14 mouse cellular contexts compared by ENCODE assay signal in the genomic region with DNA sequence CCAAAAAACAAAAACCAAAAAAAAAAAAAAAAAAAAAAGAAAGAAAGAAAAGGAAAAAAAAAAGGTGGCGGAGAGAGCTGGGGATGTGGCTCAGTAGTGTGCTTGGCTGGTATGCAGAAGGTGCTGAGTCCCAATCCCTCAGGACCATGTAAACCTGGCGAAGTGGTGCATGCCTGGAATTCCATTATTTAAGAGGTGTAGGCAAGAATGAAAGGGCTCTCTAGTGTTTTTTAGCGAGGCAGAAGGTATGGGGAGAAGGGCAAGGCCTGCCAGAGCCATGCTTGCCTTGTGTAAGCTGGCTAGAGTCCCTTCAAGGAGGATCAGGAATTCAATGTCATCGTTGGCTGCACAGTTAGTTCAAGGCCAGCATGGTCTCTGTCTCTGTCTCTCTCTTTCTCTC. TPM values are rescaled to one million over a fixed set of nuclear protein-coding genes. Genes with fewer than 3 reads are reported as not detected.
DNase-seq lines count a peak whose midpoint lies in the region; ATAC-seq and TF ChIP-seq lines count a peak whose summit lies in the region.
"Had no signal": no experiment of that assay in that cellular context is flagged by ENCODE, and none has a peak within 500 bp of the region (broad histone marks: within the 10 kb centered on the region; RNA-seq: fewer than 3 reads in every experiment).

No protein-coding gene starts in this region.

- ATAC-seq in heart, embryonic 15.5 days (replicated peaks; ENCODE audit: insufficient number of reproducible peaks, insufficient read depth, low FRiP score, low read depth): no peak
- no peak for ATAC-seq in intestine, embryonic 14.5 days (replicated peaks; ENCODE audit: low FRiP score, low TSS enrichment, low read depth)
- no peak for ATAC-seq in CD4-positive, CD25-positive, alpha-beta regulatory T cell, adult 4 months
- ATAC-seq in forebrain, embryonic 11.5 days (replicated peaks; ENCODE audit: low FRiP score): no peak

- no peak for DNase-seq in heart, postnatal 14 days
- no peak for DNase-seq in MEL (ENCODE audit: low read depth, low spot score)
- no peak for DNase-seq in intestine, embryonic 14.5 days (ENCODE audit: low spot score)
- DNase-seq in lung, postnatal 25 days (ENCODE audit: low spot score): peak; percentile 68
- no peak for DNase-seq in forebrain, embryonic 11.5 days (ENCODE audit: low spot score)
- DNase-seq in thymus, postnatal 4 days: no peak
- DNase-seq: cerebellum, postnatal 10 days had no signal

- H3K4me3 ChIP-seq in heart, embryonic 15.5 days: no peak overlapping the region
- peak overlapping the region; percentile 55 to 63 for H3K4me3 ChIP-seq in MEL (ENCODE audit: control insufficient read depth in 1 of 2, insufficient read depth in 1 of 2, low read depth in 2 of 2, low read length in 2 of 2)
- no peak overlapping the region for H3K4me3 ChIP-seq in intestine, embryonic 14.5 days (ENCODE audit: low read depth, low read length)
- no peak overlapping the region for H3K4me3 ChIP-seq in forebrain, embryonic 11.5 days (ENCODE audit: low read depth, low read length)
- H3K4me3 ChIP-seq: forebrain, embryonic 12.5 days; neural tube, embryonic 12.5 days had no signal

- H3K9me3 ChIP-seq in heart, embryonic 15.5 days (replicated peaks): no peaks in the 10 kb centered on the region
- H3K9me3 ChIP-seq in MEL (replicated peaks; ENCODE audit: insufficient read depth, low read length): no peaks in the 10 kb centered on the region
- no peaks in the 10 kb centered on the region for H3K9me3 ChIP-seq in intestine, embryonic 14.5 days (ENCODE audit: control insufficient read depth, low read length)
- no peaks in the 10 kb centered on the region; the same call in 1 of the 2 replicates for H3K9me3 ChIP-seq in forebrain, embryonic 11.5 days (ENCODE audit: control insufficient read depth, low read length)
- H3K9me3 ChIP-seq: forebrain, embryonic 12.5 days; neural tube, embryonic 12.5 days had no signal

- H3K4me1 ChIP-seq in heart, embryonic 15.5 days (replicated peaks): peaks cover 22% of the 10 kb centered on the region
- H3K4me1 ChIP-seq in MEL (ENCODE audit: control insufficient read depth in 1 of 2, insufficient read depth in 2 of 2, low read length in 2 of 2): peaks cover 6 to 21% of the 10 kb centered on the region in 2 experiments
- H3K4me1 ChIP-seq in intestine, embryonic 14.5 days (replicated peaks; ENCODE audit: control insufficient read depth, insufficient read depth, low read length): peaks cover 6% of the 10 kb centered on the region; the same call in 1 of the 2 replicates
- no peaks in the 10 kb centered on the region for H3K4me1 ChIP-seq in forebrain, embryonic 11.5 days (replicated peaks; ENCODE audit: control insufficient read depth, insufficient read depth, low read length)
- H3K4me1 ChIP-seq: forebrain, embryonic 12.5 days; neural tube, embryonic 12.5 days had no signal

- H3K4me2 ChIP-seq in heart, embryonic 15.5 days: peak overlapping the region; percentile 53
- no peak overlapping the region for H3K4me2 ChIP-seq in intestine, embryonic 14.5 days (ENCODE audit: low read length)
- no peak overlapping the region for H3K4me2 ChIP-seq in forebrain, embryonic 11.5 days (ENCODE audit: low read depth, low read length, severe bottlenecking)
- H3K4me2 ChIP-seq: forebrain, embryonic 12.5 days; neural tube, embryonic 12.5 days had no signal

- no peak for TF ChIP-seq EP300 in MEL (IDR thresholded peaks at IDR 0.05; ENCODE audit: low read depth in 1 of 2, low read length in 2 of 2)

- H3K79me2 ChIP-seq in MEL (ENCODE audit: control insufficient read depth, insufficient read depth, low read length, poor library complexity): peaks cover 3% of the 10 kb centered on the region

- 89% methylated on average over 4 of the region's 4 CpGs for WGBS in heart, embryonic 15.5 days
- WGBS in intestine, embryonic 14.5 days: 90% methylated on average over 4 of the region's 4 CpGs
- 85% methylated on average over 4 of the region's 4 CpGs for WGBS in forebrain, embryonic 11.5 days

- intact Hi-C loops in heart, postnatal 14 days (cut with DNase I): no loop called here

- no peak for TF ChIP-seq RAD21 in MEL (IDR thresholded peaks at IDR 0.05; ENCODE audit: low read depth, low read length)

- no peaks in the 10 kb centered on the region for H3K27me3 ChIP-seq in heart, embryonic 15.5 days
- no peaks in the 10 kb centered on the region for H3K27me3 ChIP-seq in MEL (ENCODE audit: control insufficient read depth in 1 of 2, insufficient read depth in 2 of 2, low read length in 2 of 2)
- H3K27me3 ChIP-seq in intestine, embryonic 14.5 days (replicated peaks; ENCODE audit: control insufficient read depth, insufficient read depth, low read length): no peaks in the 10 kb centered on the region
- no peaks in the 10 kb centered on the region for H3K27me3 ChIP-seq in forebrain, embryonic 11.5 days (ENCODE audit: control insufficient read depth, insufficient read depth, low read length)
- H3K27me3 ChIP-seq: neural tube, embryonic 12.5 days had no signal

- H3K27ac ChIP-seq in heart, embryonic 15.5 days: peak overlapping the region; percentile 89
- H3K27ac ChIP-seq in MEL (ENCODE audit: control insufficient read depth, low read depth, low read length): peak overlapping the region; percentile 70
- H3K27ac ChIP-seq in intestine, embryonic 14.5 days (ENCODE audit: low read depth): peak overlapping the region; percentile 81; the same call in 1 of the 2 replicates
- H3K27ac ChIP-seq in forebrain, embryonic 11.5 days (ENCODE audit: low read depth, low read length): no peak overlapping the region
- H3K27ac ChIP-seq: forebrain, embryonic 12.5 days; neural tube, embryonic 12.5 days had no signal

- no peaks in the 10 kb centered on the region for H3K36me3 ChIP-seq in heart, embryonic 15.5 days
- H3K36me3 ChIP-seq in MEL (ENCODE audit: control insufficient read depth in 1 of 2, insufficient read depth in 2 of 2, low read length in 2 of 2): peaks cover 0 to 8% of the 10 kb centered on the region in 2 experiments; a peak in 2 of 4 replicates
- no peaks in the 10 kb centered on the region for H3K36me3 ChIP-seq in intestine, embryonic 14.5 days (ENCODE audit: control insufficient read depth, insufficient read depth, low read length)
- no peaks in the 10 kb centered on the region for H3K36me3 ChIP-seq in forebrain, embryonic 11.5 days (ENCODE audit: control insufficient read depth, insufficient read depth, low read length)
- H3K36me3 ChIP-seq: forebrain, embryonic 12.5 days; neural tube, embryonic 12.5 days had no signal

- H3K9ac ChIP-seq in heart, embryonic 15.5 days: no peak overlapping the region
- peak overlapping the region; percentile 74 for H3K9ac ChIP-seq in MEL (ENCODE audit: control insufficient read depth, low read depth, low read length, poor library complexity, severe bottlenecking)
- no peak overlapping the region for H3K9ac ChIP-seq in intestine, embryonic 14.5 days (ENCODE audit: low read length)
- no peak overlapping the region for H3K9ac ChIP-seq in forebrain, embryonic 11.5 days (ENCODE audit: low read length)
- H3K9ac ChIP-seq: forebrain, embryonic 12.5 days; neural tube, embryonic 12.5 days had no signal

- no peak for TF ChIP-seq POLR2A in MEL (IDR thresholded peaks at IDR 0.05; ENCODE audit: control insufficient read depth in 1 of 2, insufficient read depth in 1 of 2, low read depth in 1 of 2, low read length in 2 of 2, poor library complexity in 1 of 2)

- no peak for TF ChIP-seq CTCF in MEL (IDR thresholded peaks at IDR 0.05 in 2 of 3, conservative IDR thresholded peaks at IDR 0.05 in 1 of 3; ENCODE audit: control insufficient read depth in 1 of 3, insufficient read depth in 1 of 3, low read depth in 2 of 3, low read length in 3 of 3, poor library complexity in 1 of 3, severe bottlenecking in 1 of 3)

TF ChIP-seq in MEL, 35 proteins besides CTCF, POLR2A, EP300 and RAD21 (continues in another document):
- TF ChIP-seq ZNF384 (IDR thresholded peaks at IDR 0.05; ENCODE audit: low read depth, low read length): peak; percentile 32; the same call in 1 of the 2 replicates
- TF ChIP-seq NELFE (IDR thresholded peaks at IDR 0.05; ENCODE audit: low read depth, low read length): no peak
- TF ChIP-seq JUND (IDR thresholded peaks at IDR 0.05; ENCODE audit: low read depth, low read length): 0 out of 2 replicates have a peak, but pooled peaks have one; percentile 63
- TF ChIP-seq TCF12 (IDR thresholded peaks at IDR 0.05; ENCODE audit: low read depth, low read length): no peak

RNA-seq across cellular contexts. Expression of a gene that starts 4.2 kb away (rescaled TPM):
- polyA plus RNA-seq in heart, embryonic 15.5 days (2015; fragmentation: Nextera tagmentation; extraction: Ambion mirVana): 0.16 and 0.42 TPM in 2 replicates
- not detected for total RNA-seq in heart, postnatal 14 days (2021)
- total RNA-seq in MEL (2012; rRNA removed): 1.4 and 1.6 TPM in 2 replicates
- 1 to 10 TPM in 1 of 2 experiments, not detected in 1; 4.7 TPM for polyA plus RNA-seq in MEL (2012; ENCODE audit: insufficient read depth in 1 of 2, insufficient read length in 2 of 2, low read depth in 1 of 2, low replicate concordance in 2 of 2, missing spikeins in 1 of 2)
- polyA plus RNA-seq in intestine, embryonic 14.5 days (2014; fragmentation: Nextera tagmentation; extraction: Ambion mirVana): 0.32 TPM in 1 of 2 replicates, not detected in the other
- polyA plus RNA-seq in CD4-positive, CD25-positive, alpha-beta regulatory T cell, adult 4 months (2017; shearing (Covaris generic)): under 1 TPM in 1 of 2 experiments, not detected in 1; 0.75 TPM
- polyA plus RNA-seq in forebrain, embryonic 11.5 days (2014; fragmentation: Nextera tagmentation; extraction: Ambion mirVana): not detected in 2 replicates
- total RNA-seq: adrenal gland, postnatal 14 days; heart, adult 18-20 months had no signal
- polyA plus RNA-seq: forebrain, embryonic 12.5 days; neural tube, embryonic 12.5 days had no signal

RNA-seq across cellular contexts. Expression of a gene that starts 13.3 kb away (rescaled TPM):
- 198 and 233 TPM in 2 replicates for polyA plus RNA-seq in heart, embryonic 15.5 days (2015; fragmentation: Nextera tagmentation; extraction: Ambion mirVana)
- 100 to 1,000 TPM; 121 to 152 TPM for total RNA-seq in heart, postnatal 14 days (2021)
- 305 and 329 TPM in 2 replicates for total RNA-seq in MEL (2012; rRNA removed)
- 100 to 1,000 TPM in 1 of 2 experiments, not detected in 1; 420 TPM for polyA plus RNA-seq in MEL (2012; ENCODE audit: insufficient read depth in 1 of 2, insufficient read length in 2 of 2, low read depth in 1 of 2, low replicate concordance in 2 of 2, missing spikeins in 1 of 2)
- polyA plus RNA-seq in intestine, embryonic 14.5 days (2014; fragmentation: Nextera tagmentation; extraction: Ambion mirVana): 259 and 270 TPM in 2 replicates
- polyA plus RNA-seq in CD4-positive, CD25-positive, alpha-beta regulatory T cell, adult 4 months (2017; shearing (Covaris generic)): 10 to 100 TPM; 34.6 to 82.0 TPM
- 364 and 378 TPM in 2 replicates for polyA plus RNA-seq in forebrain, embryonic 11.5 days (2014; fragmentation: Nextera tagmentation; extraction: Ambion mirVana)

RNA-seq across cellular contexts. Expression of a gene that starts 44.1 kb away (rescaled TPM):
- polyA plus RNA-seq in heart, embryonic 15.5 days (2015; fragmentation: Nextera tagmentation; extraction: Ambion mirVana): 7,334 and 9,932 TPM in 2 replicates
- over 10,000 TPM; 16,479 to 17,190 TPM for total RNA-seq in heart, postnatal 14 days (2021)
- 0.35 and 0.75 TPM in 2 replicates for total RNA-seq in MEL (2012; rRNA removed)
- polyA plus RNA-seq in MEL (2012; ENCODE audit: insufficient read depth in 1 of 2, insufficient read length in 2 of 2, low read depth in 1 of 2, low replicate concordance in 2 of 2, missing spikeins in 1 of 2): under 1 TPM in 1 of 2 experiments, not detected in 1; 0.54 TPM
- polyA plus RNA-seq in intestine, embryonic 14.5 days (2014; fragmentation: Nextera tagmentation; extraction: Ambion mirVana): not detected in 2 replicates
- polyA plus RNA-seq in CD4-positive, CD25-positive, alpha-beta regulatory T cell, adult 4 months (2017; shearing (Covaris generic)): not detected
- not detected in 2 replicates for polyA plus RNA-seq in forebrain, embryonic 11.5 days (2014; fragmentation: Nextera tagmentation; extraction: Ambion mirVana)
- total RNA-seq: adrenal gland, postnatal 14 days; megakaryocyte progenitor cell, adult 5-6 weeks had no signal

Comparison
In these comparisons a context has a peak if more than half of its experiments do, and no peak if none do; other contexts are left out.
1. H3K4me3 ChIP-seq: peak in MEL (2 of 2); none in heart, embryonic 15.5 days (single experiment), intestine, embryonic 14.5 days (single experiment) and forebrain, embryonic 11.5 days (single experiment).
2. RNA of a gene that starts 44.1 kb away (polyA plus RNA-seq): 7,334 to 9,932 TPM in heart, embryonic 15.5 days; 0.54 TPM in MEL, not detected in intestine, embryonic 14.5 days, not detected in CD4-positive, CD25-positive, alpha-beta regulatory T cell, adult 4 months and not detected in forebrain, embryonic 11.5 days; every median in the first group is over 1,000 times any median in the second.